Mouse (Mus musculus) cerebellum, postnatal 4 days (tissue): ENCODE data around the gene Rreb1.
"Not testable (repeated sequence)": the region's sequence is repeated elsewhere in the genome, so short reads cannot be mapped to it uniquely, and the experiment has no call there.

Experiments
- DNase-seq, 2 experiments: peaks; one replicate each; pipeline ENCODE4 v3.0.0; 2022; ENCODE audit warnings: low spot score in 2 of 2, mixed read lengths in 1 of 2

Gene Rreb1

GRCm38 (mm10) chr13:37826994-37827262, 48.7 kb downstream of the Rreb1 start:
- no peak for DNase-seq

DNA sequence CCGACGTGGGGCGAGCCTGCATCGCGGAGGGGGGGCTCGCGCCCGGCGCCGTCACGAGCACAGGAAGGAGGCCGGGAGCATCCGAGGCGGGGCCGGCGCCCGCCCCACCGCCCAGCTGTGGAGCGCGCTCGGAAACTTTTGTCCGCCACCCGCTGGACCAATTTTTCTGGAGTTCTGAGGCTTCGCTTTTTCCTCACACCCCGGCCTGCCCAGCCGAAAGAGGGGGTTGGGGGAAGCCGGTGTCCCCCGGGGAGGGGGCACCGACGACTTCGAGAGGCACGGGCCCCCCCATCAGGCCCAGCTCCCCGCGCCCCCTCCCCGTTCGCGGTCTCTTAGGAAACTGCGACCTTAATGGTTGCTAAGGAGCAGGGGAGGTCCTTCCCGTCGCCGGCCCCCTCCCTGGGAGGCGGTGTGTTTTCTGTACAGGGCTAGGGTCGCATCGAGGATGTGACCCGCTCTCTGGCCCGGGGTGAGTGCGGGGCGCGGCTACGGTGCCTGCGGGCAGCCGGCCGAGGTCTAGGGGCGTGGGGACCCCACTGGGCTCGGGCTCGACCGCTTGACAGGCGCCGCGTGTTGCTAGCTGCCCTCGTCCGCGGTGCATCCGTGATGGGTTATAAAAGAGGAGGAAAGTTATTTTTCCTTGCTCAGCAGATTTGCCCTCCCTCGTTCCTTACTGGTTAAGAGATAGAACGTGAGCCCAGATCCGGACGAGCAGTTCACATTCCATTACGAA, 49.2 kb downstream of the Rreb1 start:
- peak in 1 of 2 experiments; percentile 20 for DNase-seq

DNA sequence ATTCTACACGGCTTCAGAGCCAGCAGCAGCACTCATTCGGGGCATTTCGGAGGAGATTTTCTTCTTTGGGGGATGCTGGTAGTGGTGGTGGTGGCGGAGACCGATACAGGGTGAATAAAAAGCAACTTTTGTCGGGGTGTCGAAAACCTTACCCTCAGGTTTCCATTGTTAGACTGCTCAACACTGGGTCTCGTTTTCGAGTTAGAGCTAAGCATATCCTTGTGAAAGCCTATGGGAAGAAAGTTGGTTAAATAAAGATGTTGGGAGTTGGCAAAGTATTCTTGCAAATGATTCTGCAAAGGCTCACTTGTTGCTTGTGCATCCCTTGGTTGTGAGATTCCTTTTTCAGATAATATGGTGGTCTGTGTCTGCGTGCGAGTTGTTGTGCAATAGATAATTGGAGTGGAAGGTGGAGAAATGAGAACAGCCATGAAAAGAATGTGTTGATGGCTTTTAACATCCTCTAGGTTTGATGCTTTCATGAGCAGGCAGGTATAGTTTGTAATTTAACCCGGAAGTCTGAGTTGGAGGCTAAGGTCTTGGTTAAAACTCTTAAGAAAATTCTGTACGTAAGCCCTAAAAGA, 49.9 kb downstream of the Rreb1 start:
- no peak for DNase-seq

DNA sequence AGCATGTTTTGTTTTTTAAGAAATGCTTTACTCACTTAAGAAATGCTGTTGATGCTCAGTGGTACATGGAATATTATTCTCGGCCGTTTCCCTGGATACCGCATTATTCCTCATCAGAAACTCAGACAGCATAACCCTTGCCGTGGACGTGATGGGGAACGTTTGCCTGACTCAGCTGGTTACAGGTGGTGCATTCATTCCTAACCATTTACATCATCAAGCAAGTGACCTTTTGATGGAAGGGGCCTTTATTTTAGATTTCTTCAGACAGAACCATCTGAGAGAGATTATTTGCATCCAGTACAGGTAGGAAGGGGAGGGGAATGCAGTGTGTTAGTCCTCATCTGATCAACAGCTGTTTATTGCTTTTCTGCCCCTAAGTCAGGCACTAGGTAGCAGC, 50.7 kb downstream of the Rreb1 start:
- no peak for DNase-seq

GRCm38 (mm10) chr13:37830256-37830655, 52.1 kb downstream of the Rreb1 start:
- DNase-seq = no peak

DNA sequence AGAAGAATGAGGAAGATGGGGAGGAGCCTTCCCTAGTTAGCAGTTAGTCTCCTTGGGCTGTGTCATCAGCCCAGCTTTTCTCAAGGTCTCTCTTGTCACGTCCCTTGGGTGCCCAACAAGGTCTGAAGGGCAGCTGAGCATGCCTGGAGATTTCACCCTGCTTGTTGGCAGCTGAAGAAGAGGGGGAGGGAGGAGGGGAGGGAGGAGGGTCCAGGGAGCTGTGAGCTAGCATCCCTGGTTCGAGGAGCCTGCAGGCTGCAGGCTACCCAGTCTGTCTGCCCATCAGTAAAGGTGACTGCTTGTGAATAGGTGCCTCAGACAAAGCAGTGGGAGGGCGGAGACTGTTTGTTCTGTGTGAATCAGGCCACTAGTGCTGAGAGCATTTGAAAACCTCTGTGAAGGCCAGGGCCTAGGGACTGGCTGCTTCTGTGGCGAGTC, 52.7 kb downstream of the Rreb1 start:
- no peak for DNase-seq

DNA sequence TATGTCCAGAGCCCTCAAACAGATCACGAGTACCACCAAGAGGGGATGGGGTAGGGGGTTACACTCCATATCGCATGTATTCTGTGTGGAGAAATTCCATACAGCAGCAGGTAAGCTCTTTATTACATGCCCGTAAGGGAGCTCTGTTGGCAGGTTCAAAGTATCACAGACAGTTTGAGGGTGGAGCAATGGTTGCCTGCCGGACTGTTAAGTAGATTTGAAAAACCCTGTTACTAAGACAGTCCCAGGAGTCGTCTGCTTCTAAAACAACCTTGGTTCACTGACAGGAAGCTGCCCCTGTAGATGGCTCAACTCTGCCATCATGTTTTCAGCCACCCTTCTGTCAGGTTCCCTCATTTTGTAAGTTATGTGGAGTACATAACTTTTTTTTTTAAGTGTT, 54.3 kb downstream of the Rreb1 start:
- no peak for DNase-seq

GRCm38 (mm10) chr13:37833500-37833899, 55.3 kb downstream of the Rreb1 start:
- no peak for DNase-seq

DNA sequence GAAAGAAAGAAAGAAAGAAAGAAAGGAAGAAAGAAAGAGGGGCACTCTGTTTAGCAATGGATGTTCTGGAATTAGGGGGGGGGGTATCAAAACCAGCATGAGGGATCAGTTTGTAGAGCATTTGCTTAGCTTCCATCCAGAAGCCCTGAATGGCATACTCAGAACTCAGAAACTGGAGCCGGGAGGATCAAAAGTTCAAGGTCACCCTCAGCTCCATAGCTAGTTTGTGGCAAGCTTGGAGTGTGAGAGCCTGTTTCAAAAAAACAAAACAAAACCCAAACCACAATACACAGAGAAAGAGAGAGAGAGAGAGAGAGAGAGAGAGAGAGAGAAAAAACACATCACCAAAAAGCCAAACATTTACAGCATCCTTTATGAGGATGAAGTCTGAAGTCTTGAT, 57.1 kb downstream of the Rreb1 start:
- no peak for DNase-seq

- DNase-seq = not testable (repeated sequence)
These were observed 57.6 kb downstream of the Rreb1 start for GRCm38 (mm10) chr13:37835811-37836210.

- DNase-seq = no peak
These were observed 59.2 kb downstream of the Rreb1 start for GRCm38 (mm10) chr13:37837372-37837771.

DNA sequence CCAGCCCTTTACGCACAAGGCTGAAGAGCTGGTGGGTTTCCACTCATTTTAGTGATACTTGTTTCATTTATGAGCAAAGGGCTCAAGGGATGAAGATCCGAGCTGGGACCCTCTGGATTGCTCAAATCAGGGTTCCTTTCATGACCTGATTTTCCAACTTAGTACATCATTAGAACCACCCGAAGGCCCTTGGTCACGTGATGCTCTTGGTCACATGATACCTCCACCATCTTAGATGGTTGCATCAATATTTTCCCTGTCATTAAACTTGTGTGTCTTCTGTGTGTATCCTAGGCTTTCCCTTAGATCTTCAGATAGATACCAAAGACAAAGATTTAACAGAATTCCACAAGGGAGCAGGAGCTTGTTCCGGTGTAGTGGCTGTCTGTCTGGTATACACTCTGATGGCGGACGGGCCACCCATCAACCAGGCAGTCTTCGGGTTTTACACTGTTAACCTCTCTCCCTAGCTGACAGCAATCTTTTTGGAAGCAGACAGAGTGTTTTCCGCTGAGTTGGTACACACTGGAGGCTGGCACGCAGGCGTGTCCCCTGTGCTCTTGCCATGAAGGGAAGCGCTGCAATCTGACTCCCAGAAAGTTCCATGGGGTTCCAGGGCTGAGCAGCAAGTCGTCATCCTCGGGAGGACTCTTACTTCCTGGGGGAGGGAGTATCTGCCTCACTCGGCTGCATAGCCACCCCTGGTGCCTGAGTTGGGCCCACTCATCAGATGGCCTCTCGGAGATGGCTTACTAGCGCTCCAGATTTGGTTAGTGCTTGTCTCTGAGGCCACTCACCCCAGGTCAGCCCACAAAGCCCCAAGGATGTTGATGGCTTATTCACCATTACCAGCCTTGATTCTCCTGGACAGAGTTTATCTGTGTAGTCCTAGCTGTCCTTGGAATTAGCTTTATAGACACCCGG, 60.3 kb downstream of the Rreb1 start:
- no peak for DNase-seq

DNA sequence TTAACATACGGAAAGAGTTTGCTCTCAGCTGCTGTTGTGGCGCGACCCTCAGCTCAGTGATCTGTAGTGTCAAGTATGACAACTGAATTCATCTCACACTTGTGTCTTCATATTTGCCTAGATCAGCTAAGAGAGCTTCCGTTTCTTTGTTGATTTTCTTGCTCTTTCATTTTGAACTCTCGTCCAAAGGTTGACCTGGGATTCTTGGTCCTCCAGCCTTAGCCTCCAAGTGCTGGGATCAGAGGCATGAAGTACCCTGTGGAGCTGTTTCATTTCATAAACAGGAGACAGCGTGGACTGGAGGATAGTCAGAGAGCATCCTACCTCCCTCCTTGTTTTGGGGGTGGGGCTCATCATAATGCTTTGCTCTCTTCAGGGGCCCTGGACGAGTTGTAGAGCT, 65.0 kb downstream of the Rreb1 start:
- no peak for DNase-seq

- no peak for DNase-seq
These were observed 65.6 kb downstream of the Rreb1 start for GRCm38 (mm10) chr13:37843844-37844243.

GRCm38 (mm10) chr13:37845156-37845555, 67.0 kb downstream of the Rreb1 start:
- DNase-seq = no peak

DNA sequence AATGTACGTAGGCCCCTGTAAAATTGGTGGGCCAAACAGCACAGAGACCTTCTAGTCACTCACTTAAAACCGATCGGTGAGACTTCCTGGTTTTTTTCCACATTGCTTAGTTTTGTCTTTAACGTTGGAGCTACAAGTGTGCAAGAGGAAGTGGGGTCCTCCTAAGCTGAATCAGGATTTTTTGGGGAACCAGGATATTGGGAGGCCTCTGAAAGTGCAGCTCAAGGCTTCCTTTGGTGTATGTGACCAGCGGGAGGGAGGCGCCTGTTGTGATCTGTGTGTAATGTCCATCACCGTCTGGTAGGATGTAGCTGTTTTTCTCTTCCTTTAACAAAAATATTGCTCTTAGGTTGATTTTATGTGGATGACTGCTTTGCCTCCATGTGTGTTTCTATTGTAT, 67.4 kb downstream of the Rreb1 start:
- no peak for DNase-seq

- no peak for DNase-seq
These were observed 68.3 kb downstream of the Rreb1 start for GRCm38 (mm10) chr13:37846507-37846906.

GRCm38 (mm10) chr13:37846962-37847570, 68.9 kb downstream of the Rreb1 start:
- no peak for DNase-seq

DNA sequence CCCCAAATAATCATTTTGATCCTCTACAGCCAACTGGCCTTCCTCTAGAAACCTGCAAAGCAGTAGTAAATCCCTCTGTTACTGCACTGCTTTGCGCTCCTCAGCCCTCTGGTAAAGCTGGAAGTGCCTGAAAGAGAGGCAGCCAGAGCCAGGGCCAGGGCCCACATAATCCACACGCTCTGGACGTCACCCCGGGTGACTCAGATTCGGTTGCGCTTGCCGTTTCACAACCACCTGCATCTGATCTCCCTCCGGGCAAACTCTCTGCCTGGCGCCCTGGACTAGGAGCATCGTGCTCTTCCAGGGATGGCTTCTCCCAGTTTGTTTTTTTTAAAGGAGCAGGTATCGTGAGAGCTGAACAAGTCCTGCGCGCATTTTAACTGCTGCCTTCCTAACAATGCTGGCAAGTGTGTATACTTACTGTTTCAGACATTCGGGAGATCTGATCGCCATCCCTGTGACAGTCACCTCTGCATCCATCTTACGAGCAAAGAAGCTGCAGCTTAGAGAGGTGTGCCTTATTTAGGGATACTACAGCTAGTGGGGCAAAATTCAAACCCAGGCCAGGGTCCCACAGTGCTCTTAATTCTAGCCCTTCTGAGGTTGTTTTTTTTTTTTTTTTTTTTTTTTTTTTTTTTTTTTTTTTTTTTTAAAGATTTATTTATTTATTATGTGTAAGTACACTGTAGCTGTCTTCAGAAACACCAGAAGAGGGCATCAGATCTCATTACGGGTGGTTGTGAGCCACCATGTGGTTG, 69.6 kb downstream of the Rreb1 start:
- DNase-seq = no peak

DNA sequence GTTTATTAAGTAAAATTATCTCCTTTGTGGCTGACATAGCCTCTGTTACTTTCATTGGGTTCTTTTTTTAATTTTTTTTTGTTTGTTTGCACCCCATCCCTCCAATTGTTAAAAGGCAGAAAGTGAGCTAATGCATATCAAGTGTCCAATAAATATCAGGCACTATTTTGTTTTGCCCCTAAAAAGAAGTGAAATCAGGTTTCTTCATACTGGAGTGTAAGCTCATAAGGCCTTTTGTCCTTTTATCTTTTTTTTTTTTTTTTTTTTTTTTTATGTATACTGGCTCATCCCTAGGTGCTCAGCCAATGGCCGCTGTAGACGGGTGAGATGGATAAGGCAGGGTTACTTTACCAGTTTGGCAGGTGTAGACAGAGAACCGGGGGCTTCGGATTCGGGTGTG, 70.2 kb downstream of the Rreb1 start:
- no peak for DNase-seq

DNA sequence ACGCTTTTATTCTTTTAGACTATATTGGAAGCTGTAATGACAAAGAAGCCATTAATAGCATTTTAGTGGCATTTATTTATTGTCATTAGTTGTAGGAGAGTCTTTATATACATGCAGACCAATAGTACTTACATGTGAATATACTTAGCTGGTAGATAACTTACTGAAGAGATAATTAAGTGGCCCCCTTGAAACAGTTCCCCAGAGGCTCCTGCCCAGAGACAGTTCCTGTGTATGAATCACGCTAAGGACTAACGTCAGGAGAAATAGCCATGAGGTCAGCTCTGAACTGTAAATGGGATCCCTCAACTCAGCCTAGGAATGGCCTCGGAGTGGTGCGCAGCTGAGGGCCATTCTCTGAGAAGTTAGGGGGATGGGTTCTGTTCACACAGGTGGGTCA, 73.4 kb downstream of the Rreb1 start:
- DNase-seq = no peak

DNA sequence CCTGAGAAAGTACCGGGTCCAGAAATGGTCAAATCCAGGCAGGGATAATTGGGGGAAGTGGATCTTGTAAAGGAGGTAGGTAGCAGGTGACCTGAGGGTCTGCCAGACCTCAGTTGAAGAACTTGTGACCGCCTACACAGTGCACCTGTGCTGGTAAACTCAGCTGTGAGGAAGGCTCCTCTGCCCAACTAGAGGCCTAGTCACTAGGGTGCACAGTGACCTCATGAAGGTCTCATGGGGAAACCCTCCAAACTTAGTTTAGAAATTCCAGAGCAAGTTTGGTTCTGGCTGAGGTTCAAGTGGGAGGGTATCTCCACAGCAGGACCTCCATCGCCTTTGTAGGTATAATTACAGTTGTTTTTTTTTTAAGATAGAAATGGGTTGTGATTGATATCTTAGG, 74.7 kb downstream of the Rreb1 start:
- no peak for DNase-seq
